Mouse (Mus musculus) kidney, postnatal 25 days (tissue): ENCODE results near the gene Catsper3.
A peak's percentile ranks its signal among the peaks of the same experiment; 100 is the strongest.

ENCODE experiments used
- DNase-seq, 2 experiments: peaks; one replicate each; pipeline ENCODE4 v3.0.0; 2021; ENCODE audit warnings: mixed read lengths in 2 of 2

Catsper3 gene

DNA sequence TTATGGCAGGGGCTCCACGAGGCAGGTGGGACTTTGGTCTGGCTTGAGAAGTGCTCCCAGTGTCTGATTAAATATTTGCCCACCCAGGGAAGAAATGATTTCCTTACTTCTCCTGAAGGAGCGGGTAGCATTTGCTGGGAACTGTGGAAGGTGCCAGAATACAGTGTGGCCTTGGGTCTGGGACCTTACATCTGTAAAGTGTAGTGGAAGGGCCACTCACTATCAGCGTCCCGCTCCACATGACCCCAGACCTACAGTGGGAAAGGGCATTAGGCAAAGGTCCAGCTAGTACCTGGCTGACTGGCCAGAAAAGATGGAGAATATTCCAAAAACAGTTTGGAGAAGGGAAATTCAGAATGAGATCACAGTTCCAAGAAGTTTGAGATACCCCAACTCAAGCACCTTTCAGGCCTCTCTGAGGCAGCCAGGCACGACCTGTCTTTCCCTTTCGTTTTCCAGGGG is 43.3 kb downstream of the Catsper3 start:
- no peak for DNase-seq

DNA sequence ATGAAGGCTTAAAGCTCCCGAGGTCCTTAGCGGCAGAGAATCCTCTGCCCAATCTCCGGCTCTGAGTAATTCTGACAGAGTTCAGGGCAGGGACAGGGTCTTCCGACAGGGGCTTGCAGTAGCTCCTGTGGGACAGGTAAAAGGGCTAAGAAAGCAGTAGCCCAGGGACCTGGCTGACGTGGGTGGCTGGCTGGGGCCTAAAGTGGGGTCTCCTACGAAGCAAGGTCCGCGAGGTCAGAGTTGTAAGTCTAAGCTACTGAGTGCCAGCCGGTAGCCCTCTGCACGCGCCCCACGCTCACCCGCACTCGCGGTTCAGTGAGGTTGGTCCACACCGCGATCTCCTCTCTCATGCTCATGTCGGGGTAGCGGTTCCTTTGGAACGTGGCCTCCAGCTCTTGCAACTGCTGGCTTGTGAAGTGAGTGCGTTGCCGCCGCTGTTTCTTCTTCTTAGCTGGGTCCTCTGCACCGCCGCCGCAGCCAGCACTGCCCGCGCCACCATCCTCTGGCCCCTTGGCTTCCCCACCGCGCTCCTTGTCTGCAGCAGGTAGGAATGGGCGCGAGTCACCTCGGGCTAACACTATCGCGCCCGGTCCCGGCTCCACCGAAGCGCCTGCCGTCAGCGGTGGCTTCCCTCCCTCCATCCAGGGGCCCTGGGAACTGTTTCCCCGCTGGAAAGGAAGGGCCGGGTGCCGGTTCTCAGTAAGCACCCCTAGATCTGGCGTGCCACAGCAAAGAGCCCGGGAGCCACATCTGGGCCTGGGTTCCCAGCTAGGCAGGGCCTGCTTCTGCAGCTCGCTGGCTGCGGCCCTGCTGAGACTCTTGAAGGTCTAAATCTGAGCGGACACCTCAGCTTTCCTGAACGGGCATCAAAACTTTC is 44.0 kb downstream of the Catsper3 start:
- peak in 1 of 2 experiments; percentile 38 for DNase-seq

DNA sequence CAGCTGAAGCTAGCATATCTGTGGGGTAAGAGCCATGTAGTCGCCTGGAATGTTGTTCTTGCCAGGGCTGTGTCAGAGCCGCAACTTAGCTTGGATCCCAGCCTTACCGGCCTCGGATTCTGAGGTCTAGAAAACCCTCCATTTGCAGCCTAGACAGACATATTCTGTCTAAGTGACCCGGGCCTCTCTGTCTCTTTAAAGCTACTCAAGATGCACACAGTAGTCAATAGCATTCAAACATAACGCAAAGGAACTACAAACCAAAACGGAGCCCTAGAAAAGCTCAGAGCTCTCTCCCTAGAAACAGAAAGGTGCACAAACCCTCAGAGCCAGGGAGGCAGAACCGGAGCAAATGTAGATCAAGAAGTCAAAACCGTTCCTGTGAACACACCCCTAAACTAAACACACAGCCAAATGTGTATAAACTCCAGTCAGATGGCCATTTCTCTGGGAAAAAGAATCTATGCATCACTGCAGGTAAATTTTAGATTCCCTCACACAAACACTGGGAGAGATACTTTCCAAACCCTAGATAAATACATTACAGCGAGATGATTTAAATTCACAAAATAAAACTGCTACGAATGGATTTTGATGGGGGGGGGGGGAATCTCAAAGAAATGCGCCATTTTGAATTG is 44.8 kb downstream of the Catsper3 start:
- DNase-seq: no peak

DNA sequence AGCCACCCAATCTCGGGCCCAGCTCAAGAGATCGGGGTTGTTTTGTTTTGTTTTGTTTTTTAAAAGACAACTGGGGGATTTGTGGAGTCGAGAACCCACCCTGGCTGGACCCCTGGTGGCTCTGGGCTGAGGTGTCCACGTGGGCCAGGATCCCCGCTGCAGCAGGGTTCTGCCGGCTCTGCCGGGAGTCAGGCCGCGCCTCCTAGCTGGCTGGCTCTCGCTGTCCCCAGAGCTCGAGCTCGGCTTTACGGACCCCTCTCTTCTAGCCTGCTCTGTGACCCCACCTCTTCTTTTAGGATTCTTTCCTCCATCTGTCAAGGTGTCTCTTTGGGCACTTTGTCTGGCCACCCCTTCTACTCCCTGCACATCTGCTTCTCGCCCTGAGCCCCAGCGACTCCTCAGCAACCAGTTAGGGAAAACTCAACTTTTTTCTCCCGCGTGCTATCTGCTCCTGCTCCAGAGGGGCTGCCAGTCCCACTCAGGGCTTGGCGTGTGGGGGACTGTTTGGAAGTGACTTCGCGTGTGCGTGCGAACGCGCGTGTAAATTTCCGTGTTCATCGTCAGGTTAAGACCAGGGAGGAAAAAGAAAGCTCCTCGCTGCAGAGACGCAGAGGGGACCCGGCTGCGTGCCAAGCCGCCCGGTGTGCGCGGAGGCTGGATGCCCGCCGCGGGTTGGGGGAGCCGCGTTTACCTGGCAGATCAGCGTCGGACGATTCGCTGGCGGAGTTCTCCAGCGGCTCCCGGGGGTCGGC is 45.9 kb downstream of the Catsper3 start:
- DNase-seq: peak in 1 of 2 experiments; percentile 41

DNA sequence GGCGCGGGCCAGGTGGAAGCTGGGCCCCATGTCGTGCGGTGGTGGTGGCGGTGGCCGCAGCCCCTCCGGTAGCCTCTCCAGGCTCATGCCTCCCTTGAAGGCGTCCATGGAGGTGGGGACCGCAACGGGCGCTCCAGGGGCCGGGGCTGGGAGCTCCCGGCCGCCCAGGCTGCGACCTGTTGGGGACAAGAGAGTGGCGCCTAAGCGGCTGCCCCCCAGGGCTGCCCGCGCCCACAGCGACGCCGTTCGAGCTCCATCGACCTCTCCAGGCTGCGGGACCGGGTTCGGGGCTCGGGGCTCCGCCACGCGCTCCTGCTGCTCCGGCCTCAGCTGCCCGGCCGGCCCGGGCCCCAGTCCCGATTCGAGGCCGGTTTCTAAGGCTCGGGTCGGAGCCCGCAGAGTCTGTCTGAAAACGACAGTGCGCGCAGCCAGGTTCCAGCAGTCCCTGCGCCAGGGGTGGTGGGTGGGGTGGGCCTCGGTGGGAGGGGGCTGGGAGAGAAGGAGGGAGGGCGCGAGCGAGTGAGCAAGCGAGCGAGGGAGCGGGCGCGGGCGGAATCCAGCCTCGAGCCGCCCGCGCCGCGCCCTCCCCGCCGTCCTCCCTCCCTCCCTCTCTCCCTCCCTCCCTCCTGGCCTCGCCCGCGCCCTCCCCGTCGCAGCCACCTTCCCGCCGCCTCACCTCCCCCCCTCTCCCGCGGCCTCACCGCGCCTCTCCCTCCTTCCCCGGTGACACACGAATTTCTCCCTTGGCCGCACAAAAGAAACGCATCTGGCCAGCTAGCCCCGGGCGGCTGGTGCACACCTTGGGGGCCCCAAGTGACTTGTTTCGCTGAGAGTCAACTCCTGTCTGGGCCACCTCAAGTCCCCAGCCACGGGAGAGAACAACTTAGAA is 46.7 kb downstream of the Catsper3 start:
- peak in 1 of 2 experiments; percentile 36 for DNase-seq

DNA sequence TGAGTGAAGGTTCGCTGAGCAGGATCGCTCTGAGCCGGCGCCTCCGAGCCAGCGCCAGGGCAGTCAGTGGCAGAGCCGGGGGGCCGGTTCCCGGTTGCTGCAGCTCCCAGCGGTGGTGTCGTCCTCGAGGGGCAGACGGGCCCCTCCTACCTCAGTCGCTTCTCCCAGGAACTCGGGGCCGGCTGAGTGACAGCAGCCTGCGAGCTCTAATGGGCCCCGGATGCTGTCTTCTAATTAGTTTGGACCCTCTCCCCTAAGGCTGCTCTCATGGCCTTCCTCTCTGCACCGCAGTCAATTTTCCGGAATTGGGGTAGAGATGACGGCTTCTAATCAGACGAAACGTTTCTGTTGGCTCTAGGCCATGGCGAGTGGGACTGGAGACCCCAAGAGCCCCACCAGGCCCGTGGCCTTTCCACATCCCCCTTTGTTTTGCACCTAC is 47.4 kb downstream of the Catsper3 start:
- no peak for DNase-seq

DNA sequence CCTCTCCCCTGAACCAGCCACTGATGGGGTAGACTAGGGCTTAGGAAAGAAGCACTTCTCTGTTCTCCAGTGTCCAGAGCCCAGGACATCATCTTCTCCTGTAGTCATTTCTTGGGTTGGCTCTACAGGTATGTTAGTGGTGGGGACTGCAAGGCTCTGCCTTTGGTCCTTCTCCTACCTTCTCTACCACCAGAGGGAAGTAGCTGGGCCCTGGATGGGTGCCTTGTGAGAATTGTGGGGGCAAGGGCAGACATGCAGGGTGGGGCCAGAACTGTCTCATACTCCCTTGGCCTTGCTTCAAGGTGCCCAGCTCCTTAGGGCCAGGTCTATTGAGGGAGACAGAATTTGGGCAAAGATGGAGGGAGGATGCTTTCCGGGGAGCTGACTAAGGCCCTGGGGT is 48.2 kb downstream of the Catsper3 start:
- no peak for DNase-seq

DNA sequence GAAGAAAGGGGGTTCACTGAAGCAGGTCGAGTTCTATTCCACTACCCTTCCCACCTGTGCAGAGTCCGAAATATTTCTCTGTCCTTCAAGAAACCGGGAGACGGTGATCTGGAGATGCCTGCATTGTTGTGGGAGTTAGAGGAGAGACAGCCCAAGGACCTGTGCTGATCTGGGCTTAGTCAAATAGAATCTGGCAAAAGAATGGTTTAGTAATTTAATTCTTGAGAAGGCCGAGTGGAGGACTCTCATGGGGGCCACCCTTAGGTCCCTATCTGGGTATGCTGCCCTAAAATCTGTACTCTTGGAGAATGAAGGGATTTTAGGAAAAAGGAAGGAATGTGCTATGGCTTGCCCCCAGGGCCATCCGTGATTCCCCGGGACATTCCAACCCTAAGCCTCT is 49.6 kb downstream of the Catsper3 start:
- DNase-seq: no peak

DNA sequence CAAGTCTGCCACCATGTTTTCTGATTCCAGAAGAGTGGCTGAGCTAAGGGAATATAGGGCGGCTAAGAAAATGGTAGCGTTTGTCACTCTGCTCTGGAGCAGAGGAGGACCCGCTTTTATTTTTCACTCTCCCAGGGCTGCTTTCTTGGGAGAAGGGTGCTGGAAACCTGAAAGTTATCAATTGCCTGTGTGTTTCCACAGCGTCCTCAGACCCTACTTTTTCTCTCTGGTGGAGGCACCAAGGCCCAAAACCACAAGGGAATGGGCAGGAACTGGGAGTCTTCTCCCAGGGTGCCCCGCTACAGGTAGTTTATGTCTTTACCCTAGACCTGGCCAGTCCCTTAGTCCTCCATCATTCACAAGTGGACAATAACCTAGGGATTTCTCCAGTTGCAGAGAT is 50.3 kb downstream of the Catsper3 start:
- no peak for DNase-seq

DNA sequence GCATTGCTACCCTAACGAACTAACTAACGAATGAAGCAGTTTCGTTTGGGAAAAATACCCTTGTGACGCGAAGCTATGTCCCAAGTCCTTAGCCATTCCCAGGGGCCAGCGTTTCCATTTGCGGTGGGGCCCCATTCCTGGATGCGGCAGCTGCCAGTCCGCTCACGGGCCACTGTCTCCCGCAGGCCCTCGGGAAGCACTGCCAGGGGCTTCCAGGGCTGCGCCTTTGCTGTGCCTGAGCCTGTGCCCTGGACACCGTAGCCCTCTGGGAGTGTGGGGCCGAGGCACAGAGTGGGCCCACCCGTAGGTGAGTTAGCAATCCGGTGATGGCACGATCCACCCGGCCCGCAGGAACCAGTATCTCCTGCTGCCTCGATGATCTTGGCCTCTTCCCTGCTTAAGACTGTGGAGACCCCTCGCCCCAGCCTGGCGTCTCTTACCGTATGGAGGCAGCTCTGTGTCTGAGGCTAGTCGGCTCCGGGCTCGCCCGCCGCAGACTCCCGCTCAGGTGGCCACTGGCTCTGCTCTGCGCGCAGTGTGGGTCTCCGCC is 51.3 kb downstream of the Catsper3 start:
- no peak for DNase-seq

DNA sequence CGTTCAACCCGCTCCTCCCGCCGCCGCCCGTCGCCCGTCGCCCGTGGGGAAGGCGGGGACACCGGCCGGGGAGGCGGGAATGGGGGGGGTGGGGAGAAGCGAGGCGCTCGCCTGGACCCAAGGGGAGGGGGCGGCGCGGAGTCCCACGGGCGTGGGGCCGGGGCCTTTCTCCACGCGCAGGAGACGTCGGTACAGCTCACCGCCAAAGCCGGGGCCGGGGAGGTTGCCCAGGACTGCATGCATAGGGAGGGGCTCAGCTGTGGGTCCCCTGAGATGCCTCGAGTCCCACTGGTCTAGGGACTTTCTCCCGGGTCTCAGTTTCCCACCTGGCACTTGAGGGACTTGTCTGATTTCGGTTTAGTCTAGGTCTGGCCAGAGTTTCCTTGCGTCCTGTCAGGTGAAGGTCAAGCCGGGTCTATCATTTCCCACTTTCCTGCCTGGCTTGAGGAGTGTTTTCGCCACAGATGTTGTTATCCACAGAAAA is 51.8 kb downstream of the Catsper3 start, which contains the start of gene Pitx1:
Gene Pitx1 (minus strand): TSS at position 51 of the 484 bp plus-strand sequence.
- DNase-seq: no peak

DNA sequence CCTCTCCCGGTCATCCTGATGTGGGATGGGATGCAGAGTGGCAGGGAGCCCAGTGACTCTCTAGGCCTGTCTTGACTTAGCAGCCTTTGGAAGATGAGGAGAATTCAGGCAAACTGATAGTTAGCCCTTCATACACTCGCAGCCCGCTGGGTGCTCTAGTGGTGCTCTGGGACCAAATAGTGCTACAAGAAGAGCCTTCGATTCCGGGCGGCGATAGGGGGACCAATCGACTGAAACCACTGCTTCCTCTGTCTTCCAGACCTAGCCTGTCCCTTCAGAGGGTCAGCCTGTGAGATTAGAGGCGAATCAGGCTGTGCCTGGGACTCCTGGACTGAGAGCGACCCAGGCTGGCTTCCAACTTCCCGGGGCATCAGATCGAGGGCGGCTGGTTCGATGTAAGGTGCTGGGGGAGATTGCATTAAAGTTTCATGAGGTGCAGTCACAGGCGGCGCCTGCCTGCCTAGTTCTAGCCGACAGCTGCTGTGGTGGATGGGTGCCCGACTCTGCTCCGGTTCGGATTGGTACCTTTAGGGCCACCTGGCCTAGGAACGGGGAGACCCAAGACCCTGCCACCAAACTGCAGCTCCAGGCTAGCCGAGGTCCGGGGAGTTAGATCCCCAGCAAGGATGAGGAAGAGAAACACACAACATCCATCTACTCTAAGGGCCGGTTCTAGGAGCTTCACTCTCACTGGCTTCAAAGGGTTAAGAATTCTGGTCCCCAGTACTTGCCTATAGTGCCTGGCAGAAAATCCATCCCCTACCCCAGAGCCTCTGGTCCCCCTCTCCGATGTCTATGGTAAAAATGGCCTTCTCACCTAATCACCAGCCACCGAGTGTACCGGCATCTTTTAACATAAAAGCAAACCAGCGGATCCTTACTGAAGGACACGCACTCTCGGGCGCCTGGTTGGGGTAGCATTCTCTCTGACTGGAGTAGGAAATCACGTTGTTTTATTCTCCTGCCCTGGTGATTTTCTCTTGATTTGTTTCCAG is 52.7 kb downstream of the Catsper3 start:
- DNase-seq: no peak

DNA sequence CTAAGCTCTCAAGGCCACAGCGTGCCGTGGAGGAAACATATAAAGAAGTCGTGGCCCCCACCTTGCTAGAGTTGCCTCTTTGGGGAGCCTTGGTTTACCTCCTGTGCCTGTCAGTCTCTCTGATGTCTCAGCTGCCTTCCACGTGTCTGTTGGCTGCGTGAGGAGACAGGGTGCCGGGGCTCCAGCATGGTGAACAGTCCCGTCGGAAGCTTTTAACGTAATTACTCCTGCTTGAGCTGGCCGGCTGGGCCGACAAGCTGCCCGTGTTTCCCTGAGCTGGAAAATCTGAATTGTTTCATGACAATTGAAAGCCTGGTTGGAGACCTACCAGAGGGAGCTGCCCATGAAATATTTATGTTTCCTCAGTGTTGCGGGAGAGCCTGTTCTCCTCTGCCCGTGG is 55.9 kb downstream of the Catsper3 start:
- DNase-seq: no peak

DNA sequence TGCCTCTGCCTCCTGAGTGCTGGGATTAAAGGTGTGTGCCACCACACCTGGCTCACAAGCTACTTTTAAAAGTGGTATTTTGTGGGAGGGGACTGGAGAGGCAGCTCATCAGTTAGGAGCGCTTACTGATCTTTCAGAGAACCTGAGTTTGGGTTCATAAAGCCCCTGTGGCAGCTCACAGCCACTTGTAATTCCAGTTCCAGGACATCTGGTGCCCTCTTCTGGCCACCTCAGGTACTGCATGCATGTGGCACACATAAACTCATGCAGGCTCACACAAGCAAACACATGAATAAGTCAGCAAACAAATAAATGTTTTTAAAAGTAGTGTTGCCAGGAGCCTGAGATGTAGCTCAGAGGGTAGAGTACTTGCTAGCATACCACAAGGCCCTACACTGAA is 59.3 kb downstream of the Catsper3 start:
- no peak for DNase-seq

DNA sequence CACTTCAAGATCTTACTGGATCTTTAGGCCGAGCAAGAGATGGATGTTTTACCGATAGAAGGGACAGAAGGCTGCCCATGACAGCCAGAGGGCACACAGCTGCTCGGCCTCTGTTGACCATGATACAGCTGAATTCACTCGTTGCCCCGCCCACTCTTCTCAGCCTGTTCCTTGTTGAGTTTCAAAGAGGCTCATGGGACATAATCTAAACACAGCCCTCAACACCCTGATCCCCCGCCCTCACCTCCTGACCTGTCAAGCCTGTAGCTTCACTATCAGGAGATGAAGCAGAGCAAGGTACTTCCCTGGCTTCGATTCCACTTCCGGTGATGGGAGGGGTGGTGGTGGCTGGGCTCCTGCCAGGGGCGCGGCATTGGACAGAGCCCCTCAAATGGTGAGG is 63.4 kb downstream of the Catsper3 start:
- peak in 1 of 2 experiments; percentile 24 for DNase-seq

DNA sequence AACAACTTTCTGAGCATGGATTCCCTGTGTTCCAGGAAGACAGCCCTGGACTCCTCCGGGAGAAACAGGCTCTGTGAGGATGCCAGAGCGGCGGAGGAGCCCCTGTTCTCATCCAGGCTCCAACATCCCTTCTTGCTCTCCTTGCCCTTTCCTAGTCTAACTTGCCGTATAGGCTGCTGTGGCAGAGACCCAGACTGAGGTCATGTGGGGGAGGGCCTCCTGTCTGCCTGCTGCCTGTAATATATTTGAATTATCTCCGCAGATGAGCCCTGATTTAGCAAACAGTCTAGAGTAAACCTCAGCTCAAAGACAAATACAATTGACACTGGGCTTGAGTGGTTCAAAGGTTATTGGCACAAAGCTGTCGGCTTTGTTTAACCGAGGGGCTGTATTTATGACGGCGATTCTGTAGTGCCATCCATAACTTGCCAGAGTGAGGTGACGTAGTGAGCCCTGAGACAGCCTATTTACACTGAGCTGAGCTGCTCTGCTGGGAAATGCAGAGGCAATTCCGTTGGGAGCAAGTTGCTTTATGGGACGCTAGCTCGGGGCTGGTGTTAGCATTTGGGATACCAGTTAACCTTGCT is 64.3 kb downstream of the Catsper3 start:
- DNase-seq: no peak

DNA sequence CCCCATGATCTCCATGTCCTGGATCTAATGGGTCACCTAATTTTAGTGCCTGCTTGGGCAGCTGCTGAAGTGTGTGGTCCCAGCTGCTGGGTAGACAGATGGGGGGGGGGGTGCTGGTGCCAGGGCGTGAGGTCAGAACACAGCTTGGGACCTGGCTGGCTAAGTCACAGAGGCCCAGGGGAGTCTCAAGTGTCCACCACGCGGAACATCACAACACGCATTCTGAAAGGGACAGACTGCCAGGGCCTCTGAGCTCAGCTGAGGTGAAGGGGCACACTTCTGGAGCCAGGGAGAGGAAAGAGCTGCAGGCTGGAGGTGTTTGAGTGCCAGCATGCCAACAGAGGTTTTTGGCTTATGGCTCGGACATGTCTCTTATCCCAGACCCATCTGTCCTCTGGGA is 66.4 kb downstream of the Catsper3 start:
- no peak for DNase-seq

DNA sequence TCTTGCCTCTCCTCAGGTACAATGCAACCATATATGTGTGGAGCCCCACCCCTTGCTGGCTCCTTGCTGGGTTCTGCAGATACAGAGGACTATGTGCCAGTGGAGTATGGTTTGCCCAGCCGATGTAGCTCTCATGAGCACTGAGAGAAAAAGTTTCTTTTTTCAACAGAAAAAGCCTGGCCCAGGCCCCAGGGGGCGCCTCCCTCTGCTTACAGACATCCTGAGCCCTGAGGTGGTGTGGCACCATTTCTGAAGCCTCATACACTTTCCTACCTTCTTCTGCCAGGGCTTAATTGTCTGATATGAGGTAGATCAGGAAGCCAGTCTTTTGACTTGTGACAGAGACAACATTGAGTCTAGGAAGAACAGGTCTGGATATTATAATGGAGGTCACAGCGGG is 67.8 kb downstream of the Catsper3 start:
- no peak for DNase-seq

DNA sequence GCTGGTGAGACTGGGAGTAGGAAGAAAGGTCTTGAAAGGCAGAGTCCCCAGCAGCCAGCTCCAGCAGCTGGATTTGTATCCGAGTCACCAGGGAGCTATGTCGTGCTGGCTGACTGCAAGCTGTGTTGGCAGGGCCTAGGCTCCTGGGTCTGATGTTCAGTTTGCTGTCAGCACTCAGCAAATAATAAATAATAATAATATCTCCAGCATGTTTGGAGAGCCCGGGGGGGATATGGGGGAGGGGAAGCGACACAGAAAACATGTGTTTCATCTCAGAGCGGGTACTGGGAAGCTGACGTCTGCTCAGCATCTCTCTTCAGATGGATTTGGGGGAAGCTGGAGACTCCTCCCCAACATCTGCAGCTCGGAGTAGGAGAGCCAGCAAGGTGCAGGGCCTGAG is 71.4 kb downstream of the Catsper3 start:
- DNase-seq: no peak

DNA sequence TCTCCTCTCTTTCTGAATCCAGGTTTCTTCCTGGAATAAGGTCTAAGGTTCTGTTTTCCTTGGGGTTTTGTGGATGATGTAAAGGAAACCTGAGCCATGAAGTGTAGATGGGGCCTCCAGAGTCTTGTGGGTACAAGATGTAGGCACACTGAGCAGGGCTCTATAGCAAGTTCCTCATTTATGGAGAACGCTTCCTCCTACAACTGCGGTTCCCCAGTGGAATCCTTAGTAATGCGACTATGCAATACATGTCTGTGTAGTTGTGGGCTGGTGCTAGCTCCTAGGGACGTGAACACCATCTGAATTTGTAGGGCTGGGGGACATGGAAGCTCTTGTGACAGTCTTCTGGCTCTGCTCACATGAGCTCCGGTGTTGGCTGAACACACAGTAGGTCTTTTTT is 74.1 kb downstream of the Catsper3 start:
- DNase-seq: no peak
